Mouse (Mus musculus): ENCODE measurements around the gene Hist1h2ai. TPM values are rescaled to one million over a fixed set of nuclear protein-coding genes. Genes with fewer than 3 reads are reported as not detected.
"Not testable (repeated sequence)": the region's sequence is repeated elsewhere in the genome, so short reads cannot be mapped to it uniquely, and the experiment has no call there.

Gene Hist1h2ai
- polyA plus RNA-seq, 1 experiment from 2014 or later = 12.9 TPM

DNA sequence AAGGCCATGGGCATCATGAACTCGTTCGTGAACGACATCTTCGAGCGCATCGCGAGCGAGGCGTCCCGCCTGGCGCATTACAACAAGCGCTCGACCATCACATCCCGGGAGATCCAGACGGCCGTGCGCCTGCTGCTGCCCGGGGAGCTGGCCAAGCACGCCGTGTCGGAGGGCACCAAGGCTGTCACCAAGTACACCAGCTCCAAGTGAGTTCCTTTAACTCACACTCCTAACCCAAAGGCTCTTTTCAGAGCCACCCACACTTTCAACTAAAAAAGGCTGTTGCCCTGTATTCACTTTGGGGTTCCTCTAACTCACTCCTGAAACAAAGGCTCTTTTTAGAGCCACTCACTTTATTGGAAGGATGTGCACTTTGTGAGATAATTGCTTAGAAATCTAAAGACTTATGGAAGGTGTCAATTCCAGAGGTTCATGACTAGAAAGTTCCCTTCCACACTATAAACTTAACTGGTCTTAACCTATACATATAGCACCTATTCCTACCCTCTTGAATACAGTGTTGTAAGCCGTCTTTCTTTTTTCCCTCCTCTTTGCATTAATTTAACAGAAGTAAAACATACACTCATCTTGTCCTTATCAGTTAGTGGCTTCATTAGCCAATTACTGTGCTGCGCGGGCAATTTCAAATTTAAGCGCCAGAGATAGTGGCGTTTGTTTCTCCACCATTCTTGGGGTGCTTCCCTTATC lies 38.2 kb downstream of the Hist1h2ai start:
- H3K9me3 ChIP-seq, H3K36me3 ChIP-seq, H3K27me3 ChIP-seq: not testable (repeated sequence)
- Histone ChIP-seq H3K4me2 (peak overlapping the region; percentile 76), H3K9ac (peak overlapping the region; percentile 69), H3K4me1 (replicated peaks) (peaks cover 21% of the 10 kb centered on the region), H3K27ac (peak overlapping the region; percentile 95), H3K4me3 (peak overlapping the region; percentile 44)
- WGBS = under 1% methylated on average over 17 of the region's 26 CpGs
- peak; percentile 9; the same call in 1 of the 2 replicates for ATAC-seq (ENCODE audit: low FRiP score)

DNA sequence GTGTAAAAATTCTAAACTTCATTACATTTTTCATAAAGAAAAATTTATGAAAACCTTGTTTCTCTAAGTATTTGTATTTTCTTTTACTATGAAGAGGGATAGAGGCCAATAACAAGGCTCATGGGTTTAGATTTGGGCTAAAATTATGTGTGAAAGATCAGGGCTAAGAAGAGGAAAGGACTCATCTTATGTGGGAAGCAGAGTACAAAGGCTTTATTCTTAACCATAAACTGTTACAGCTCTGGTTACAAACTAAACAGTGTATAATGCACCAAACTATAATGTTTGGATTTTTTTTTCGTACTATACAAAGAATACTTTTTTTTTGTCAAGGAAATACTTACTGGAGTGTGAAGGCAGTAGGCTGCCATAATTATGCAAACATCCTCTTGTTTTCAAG lies 39.5 kb downstream of the Hist1h2ai start:
- H3K27ac ChIP-seq = no peak overlapping the region
- WGBS = 64% methylated on average over 1 of the region's 1 CpGs
- ATAC-seq (ENCODE audit: low FRiP score) = no peak

More for the DNA sequence above, 39.5 kb downstream of the Hist1h2ai start:
- Histone ChIP-seq H3K9me3 (no peaks in the 10 kb centered on the region), H3K36me3 (no peaks in the 10 kb centered on the region), H3K4me3 (no peak overlapping the region), H3K4me1 (replicated peaks) (peaks cover 17% of the 10 kb centered on the region), H3K4me2 (no peak overlapping the region), H3K9ac (no peak overlapping the region), H3K27me3 (no peaks in the 10 kb centered on the region)

Small RNA genes lying within 50 kb of the gene (microRNA-seq; reads per million reads assigned to microRNA genes)
- gene Gm44357 (not detected), gene Gm44367 (not detected), gene Gm44454 (not detected)

Other genes with a start within 250 kb of the Hist1h2ai start
- 4.2 and 4.6 TPM in 2 replicates for gene Nkapl, start 247.9 kb upstream of the Hist1h2ai start, polyA plus RNA-seq (2015; fragmentation: Nextera tagmentation; extraction: Ambion mirVana)
- gene Zkscan4, start 237.5 kb upstream of the Hist1h2ai start, polyA plus RNA-seq (2015; fragmentation: Nextera tagmentation; extraction: Ambion mirVana) = 9.9 and 10.0 TPM in 2 replicates
- gene Gm10065, start 237.0 kb upstream of the Hist1h2ai start, polyA plus RNA-seq (2015; fragmentation: Nextera tagmentation; extraction: Ambion mirVana) = not detected in 2 replicates
- 0.44 and 0.57 TPM in 2 replicates for gene AK157302, start 221.2 kb upstream of the Hist1h2ai start, polyA plus RNA-seq (2015; fragmentation: Nextera tagmentation; extraction: Ambion mirVana)
- 3.8 and 8.1 TPM in 2 replicates for gene Gm11273, start 215.0 kb upstream of the Hist1h2ai start, polyA plus RNA-seq (2015; fragmentation: Nextera tagmentation; extraction: Ambion mirVana)
- gene Zkscan8, start 185.3 kb upstream of the Hist1h2ai start, polyA plus RNA-seq (2015; fragmentation: Nextera tagmentation; extraction: Ambion mirVana) = 5.8 and 6.6 TPM in 2 replicates
- 0.12 and 0.16 TPM in 2 replicates for gene Olfr1366, start 173.6 kb upstream of the Hist1h2ai start, polyA plus RNA-seq (2015; fragmentation: Nextera tagmentation; extraction: Ambion mirVana)
- 0.05 TPM in 2 replicates for gene Olfr1535, start 156.5 kb upstream of the Hist1h2ai start, polyA plus RNA-seq (2015; fragmentation: Nextera tagmentation; extraction: Ambion mirVana)
- gene Olfr1364, start 134.7 kb upstream of the Hist1h2ai start, polyA plus RNA-seq (2015; fragmentation: Nextera tagmentation; extraction: Ambion mirVana) = not detected in 2 replicates
- gene Olfr1362, start 102.4 kb upstream of the Hist1h2ai start, polyA plus RNA-seq (2015; fragmentation: Nextera tagmentation; extraction: Ambion mirVana) = not detected in 2 replicates
- 0.05 and 0.08 TPM in 2 replicates for gene Olfr11, start 73.9 kb upstream of the Hist1h2ai start, polyA plus RNA-seq (2015; fragmentation: Nextera tagmentation; extraction: Ambion mirVana)
- gene Olfr1361, start 53.0 kb upstream of the Hist1h2ai start, polyA plus RNA-seq (2015; fragmentation: Nextera tagmentation; extraction: Ambion mirVana) = not detected in 2 replicates
- gene Olfr1360, start 39.0 kb upstream of the Hist1h2ai start, polyA plus RNA-seq (2015; fragmentation: Nextera tagmentation; extraction: Ambion mirVana) = not detected in 2 replicates
- gene Olfr1359, start 18.3 kb upstream of the Hist1h2ai start, polyA plus RNA-seq (2015; fragmentation: Nextera tagmentation; extraction: Ambion mirVana) = not detected in 2 replicates
- gene Hist1h2bl, start 279 bp upstream of the Hist1h2ai start, polyA plus RNA-seq (2015; fragmentation: Nextera tagmentation; extraction: Ambion mirVana) = 1.1 and 1.9 TPM in 2 replicates
- 5.9 and 6.4 TPM in 2 replicates for gene Hist1h3h, start 1.2 kb downstream of the Hist1h2ai start, polyA plus RNA-seq (2015; fragmentation: Nextera tagmentation; extraction: Ambion mirVana)
- 1.9 and 2.3 TPM in 2 replicates for gene Hist1h2bm, start 5.6 kb downstream of the Hist1h2ai start, polyA plus RNA-seq (2015; fragmentation: Nextera tagmentation; extraction: Ambion mirVana)
- 0.39 and 0.84 TPM in 2 replicates for gene Hist1h4j, start 18.6 kb downstream of the Hist1h2ai start, polyA plus RNA-seq (2015; fragmentation: Nextera tagmentation; extraction: Ambion mirVana)
- 1.6 and 2.7 TPM in 2 replicates for gene Hist1h4k, start 34.1 kb downstream of the Hist1h2ai start, polyA plus RNA-seq (2015; fragmentation: Nextera tagmentation; extraction: Ambion mirVana)
- gene Hist1h2ak, start 37.4 kb downstream of the Hist1h2ai start, polyA plus RNA-seq (2015; fragmentation: Nextera tagmentation; extraction: Ambion mirVana) = 10.4 and 11.4 TPM in 2 replicates
- 0.60 and 2.1 TPM in 2 replicates for gene Hist1h2bn, start 37.7 kb downstream of the Hist1h2ai start, polyA plus RNA-seq (2015; fragmentation: Nextera tagmentation; extraction: Ambion mirVana)
- 5.5 and 7.8 TPM in 2 replicates for gene Hist1h1b, start 64.2 kb downstream of the Hist1h2ai start, polyA plus RNA-seq (2015; fragmentation: Nextera tagmentation; extraction: Ambion mirVana)
- 44.3 and 48.5 TPM in 2 replicates for gene Hist1h3i, start 66.9 kb downstream of the Hist1h2ai start, polyA plus RNA-seq (2015; fragmentation: Nextera tagmentation; extraction: Ambion mirVana)
- gene Hist1h2an, start 70.8 kb downstream of the Hist1h2ai start, polyA plus RNA-seq (2015; fragmentation: Nextera tagmentation; extraction: Ambion mirVana) = 1.8 and 2.8 TPM in 2 replicates
- 0.68 and 0.97 TPM in 2 replicates for gene Hist1h2bp, start 71.0 kb downstream of the Hist1h2ai start, polyA plus RNA-seq (2015; fragmentation: Nextera tagmentation; extraction: Ambion mirVana)
- gene Hist1h2bq, start 93.8 kb downstream of the Hist1h2ai start, polyA plus RNA-seq (2015; fragmentation: Nextera tagmentation; extraction: Ambion mirVana) = 7.3 and 7.8 TPM in 2 replicates
- not detected in 2 replicates for gene Hist1h2ao, start 94.0 kb downstream of the Hist1h2ai start, polyA plus RNA-seq (2015; fragmentation: Nextera tagmentation; extraction: Ambion mirVana)
- not detected in 2 replicates for gene Hist1h4m, start 95.3 kb downstream of the Hist1h2ai start, polyA plus RNA-seq (2015; fragmentation: Nextera tagmentation; extraction: Ambion mirVana)
- 6.7 and 8.6 TPM in 2 replicates for gene Hist1h4n, start 115.8 kb downstream of the Hist1h2ai start, polyA plus RNA-seq (2015; fragmentation: Nextera tagmentation; extraction: Ambion mirVana)
- gene Hist1h2ap, start 117.1 kb downstream of the Hist1h2ai start, polyA plus RNA-seq (2015; fragmentation: Nextera tagmentation; extraction: Ambion mirVana) = 898 and 915 TPM in 2 replicates
- 7.5 and 7.7 TPM in 2 replicates for gene Hist1h2br, start 117.3 kb downstream of the Hist1h2ai start, polyA plus RNA-seq (2015; fragmentation: Nextera tagmentation; extraction: Ambion mirVana)
- gene Zfp184, start 228.7 kb downstream of the Hist1h2ai start, polyA plus RNA-seq (2015; fragmentation: Nextera tagmentation; extraction: Ambion mirVana) = 16.8 and 19.9 TPM in 2 replicates